Mouse (Mus musculus): ENCODE data around the gene Gm4846. TPM values are rescaled to one million over a fixed set of nuclear protein-coding genes. Genes with fewer than 3 reads are reported as not detected.
"Not testable (repeated sequence)": the region's sequence is repeated elsewhere in the genome, so short reads cannot be mapped to it uniquely, and the experiment has no call there.

Gm4846 gene
- not detected in 2 replicates for polyA plus RNA-seq (2014; fragmentation: Nextera tagmentation; extraction: Ambion mirVana)

- H3K27me3 ChIP-seq (ENCODE audit: control insufficient read depth, insufficient read depth, low read length); DNase-seq (ENCODE audit: low spot score); H3K27ac ChIP-seq (ENCODE audit: low read depth, low read length); H3K9me3 ChIP-seq (ENCODE audit: control insufficient read depth, low read length); H3K4me1 ChIP-seq (replicated peaks; ENCODE audit: control insufficient read depth, insufficient read depth, low read length); H3K36me3 ChIP-seq (ENCODE audit: control insufficient read depth, insufficient read depth, low read length); ATAC-seq (ENCODE audit: low FRiP score); H3K4me2 ChIP-seq (replicated peaks; ENCODE audit: low read depth, low read length); H3K9ac ChIP-seq (ENCODE audit: low read depth, low read length); H3K4me3 ChIP-seq (ENCODE audit: low read depth, low read length): not testable (repeated sequence)
- WGBS = 54% methylated on average over 1 of the region's 1 CpGs
These were observed at the start of gene Gm4846 for GRCm38 (mm10) chr1:166497488-166497887. Gene Gm4846, minus strand, starts transcription at chr1:166497588.

GRCm38 (mm10) chr1:166531521-166531920 lies 34.1 kb upstream of the Gm4846 start:
- not testable (repeated sequence) for H3K9me3 ChIP-seq (ENCODE audit: control insufficient read depth, low read length); ATAC-seq (ENCODE audit: low FRiP score); H3K27ac ChIP-seq (ENCODE audit: low read depth, low read length); DNase-seq (ENCODE audit: low spot score); H3K4me1 ChIP-seq (replicated peaks; ENCODE audit: control insufficient read depth, insufficient read depth, low read length); H3K27me3 ChIP-seq (ENCODE audit: control insufficient read depth, insufficient read depth, low read length); H3K4me2 ChIP-seq (replicated peaks; ENCODE audit: low read depth, low read length); H3K9ac ChIP-seq (ENCODE audit: low read depth, low read length); H3K4me3 ChIP-seq (ENCODE audit: low read depth, low read length); H3K36me3 ChIP-seq (ENCODE audit: control insufficient read depth, insufficient read depth, low read length)
- 93% methylated on average over 2 of the region's 2 CpGs for WGBS

GRCm38 (mm10) chr1:166524709-166525108 lies 27.3 kb upstream of the Gm4846 start:
- not testable (repeated sequence) for H3K27me3 ChIP-seq (ENCODE audit: control insufficient read depth, insufficient read depth, low read length); H3K9me3 ChIP-seq (ENCODE audit: control insufficient read depth, low read length); H3K36me3 ChIP-seq (ENCODE audit: control insufficient read depth, insufficient read depth, low read length); H3K4me3 ChIP-seq (ENCODE audit: low read depth, low read length); H3K27ac ChIP-seq (ENCODE audit: low read depth, low read length); DNase-seq (ENCODE audit: low spot score); H3K4me1 ChIP-seq (replicated peaks; ENCODE audit: control insufficient read depth, insufficient read depth, low read length); ATAC-seq (ENCODE audit: low FRiP score); H3K9ac ChIP-seq (ENCODE audit: low read depth, low read length); H3K4me2 ChIP-seq (replicated peaks; ENCODE audit: low read depth, low read length)
- whole genome bisulfite sequencing = 95% methylated on average over 2 of the region's 2 CpGs

DNA sequence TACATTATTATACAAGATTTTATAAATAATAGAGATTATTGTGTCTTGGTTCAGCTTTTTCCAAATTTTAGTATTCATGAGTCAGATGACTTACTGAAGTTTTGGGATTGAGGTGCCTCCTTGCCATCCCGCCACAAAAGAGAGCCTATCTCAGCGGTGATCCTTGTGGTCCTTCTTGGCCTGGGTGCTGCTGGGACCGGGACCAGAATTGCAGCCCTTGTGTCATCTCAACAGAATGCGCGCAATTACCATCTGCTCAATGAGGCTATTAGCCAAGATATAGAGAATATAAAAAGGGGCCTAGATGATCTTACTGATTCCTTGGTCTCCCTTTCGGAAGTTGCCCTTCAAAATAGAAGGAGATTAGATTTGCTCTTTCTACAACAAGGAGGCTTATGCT lies 22.2 kb upstream of the Gm4846 start:
- H3K9ac ChIP-seq (ENCODE audit: low read depth, low read length); H3K4me2 ChIP-seq (replicated peaks; ENCODE audit: low read depth, low read length); H3K4me3 ChIP-seq (ENCODE audit: low read depth, low read length); H3K27ac ChIP-seq (ENCODE audit: low read depth, low read length); H3K27me3 ChIP-seq (ENCODE audit: control insufficient read depth, insufficient read depth, low read length); H3K4me1 ChIP-seq (replicated peaks; ENCODE audit: control insufficient read depth, insufficient read depth, low read length); ATAC-seq (ENCODE audit: low FRiP score); H3K9me3 ChIP-seq (ENCODE audit: control insufficient read depth, low read length); DNase-seq (ENCODE audit: low spot score); H3K36me3 ChIP-seq (ENCODE audit: control insufficient read depth, insufficient read depth, low read length): not testable (repeated sequence)
- WGBS = 92% methylated on average over 6 of the region's 6 CpGs

DNA sequence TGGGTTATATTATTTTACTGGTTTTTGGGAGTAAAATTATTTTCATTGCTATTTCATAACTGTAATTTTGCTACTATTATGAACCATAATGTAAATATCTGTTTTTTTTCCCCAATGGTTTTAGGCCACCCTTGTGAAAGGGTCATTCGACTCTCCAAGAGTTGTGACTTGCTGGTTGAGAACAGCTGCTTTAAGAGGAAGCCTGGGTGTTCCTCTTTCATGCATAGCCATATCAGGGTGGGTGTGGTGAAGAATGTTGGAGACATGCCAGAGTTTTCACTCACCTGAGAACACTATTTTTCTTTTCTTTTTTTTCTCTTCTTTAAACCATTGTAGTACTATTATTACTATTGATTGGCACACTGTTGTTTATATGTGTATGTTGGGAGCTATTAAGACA lies 19.2 kb upstream of the Gm4846 start:
- Histone ChIP-seq H3K4me2 (replicated peaks; ENCODE audit: low read depth, low read length) (no peak overlapping the region), H3K9me3 (ENCODE audit: control insufficient read depth, low read length) (no peaks in the 10 kb centered on the region), H3K27me3 (ENCODE audit: control insufficient read depth, insufficient read depth, low read length) (no peaks in the 10 kb centered on the region), H3K4me3 (ENCODE audit: low read depth, low read length) (no peak overlapping the region), H3K9ac (ENCODE audit: low read depth, low read length) (no peak overlapping the region), H3K4me1 (replicated peaks; ENCODE audit: control insufficient read depth, insufficient read depth, low read length) (no peaks in the 10 kb centered on the region), H3K27ac (ENCODE audit: low read depth, low read length) (no peak overlapping the region), H3K36me3 (ENCODE audit: control insufficient read depth, insufficient read depth, low read length) (no peaks in the 10 kb centered on the region)
- ATAC-seq (ENCODE audit: low FRiP score) (no peak), DNase-seq (ENCODE audit: low spot score) (no peak)
- WGBS = 100% methylated on average over 1 of the region's 1 CpGs

- not testable (repeated sequence) for ATAC-seq (ENCODE audit: low FRiP score); DNase-seq (ENCODE audit: low spot score); H3K36me3 ChIP-seq (ENCODE audit: control insufficient read depth, insufficient read depth, low read length); H3K9me3 ChIP-seq (ENCODE audit: control insufficient read depth, low read length); H3K4me2 ChIP-seq (replicated peaks; ENCODE audit: low read depth, low read length); H3K9ac ChIP-seq (ENCODE audit: low read depth, low read length); H3K4me1 ChIP-seq (replicated peaks; ENCODE audit: control insufficient read depth, insufficient read depth, low read length); H3K4me3 ChIP-seq (ENCODE audit: low read depth, low read length); H3K27me3 ChIP-seq (ENCODE audit: control insufficient read depth, insufficient read depth, low read length); H3K27ac ChIP-seq (ENCODE audit: low read depth, low read length)
- WGBS = 80% methylated on average over 2 of the region's 2 CpGs
These were observed 6.8 kb upstream of the Gm4846 start for GRCm38 (mm10) chr1:166504206-166504605.

- no peaks in the 10 kb centered on the region for H3K4me1 ChIP-seq (replicated peaks; ENCODE audit: control insufficient read depth, insufficient read depth, low read length)
- H3K4me2 ChIP-seq (replicated peaks; ENCODE audit: low read depth, low read length) = no peak overlapping the region
- no peak for DNase-seq (ENCODE audit: low spot score)
- no peak overlapping the region for H3K4me3 ChIP-seq (ENCODE audit: low read depth, low read length)
- ATAC-seq (ENCODE audit: low FRiP score) = no peak
- H3K27ac ChIP-seq (ENCODE audit: low read depth, low read length) = no peak overlapping the region
- no peaks in the 10 kb centered on the region for H3K36me3 ChIP-seq (ENCODE audit: control insufficient read depth, insufficient read depth, low read length)
- H3K9ac ChIP-seq (ENCODE audit: low read depth, low read length) = no peak overlapping the region
- no peaks in the 10 kb centered on the region for H3K27me3 ChIP-seq (ENCODE audit: control insufficient read depth, insufficient read depth, low read length)
- H3K9me3 ChIP-seq (ENCODE audit: control insufficient read depth, low read length) = no peaks in the 10 kb centered on the region
- WGBS = 87% methylated on average over 2 of the region's 2 CpGs
These were observed 17.9 kb downstream of the Gm4846 start for GRCm38 (mm10) chr1:166479503-166479902.

DNA sequence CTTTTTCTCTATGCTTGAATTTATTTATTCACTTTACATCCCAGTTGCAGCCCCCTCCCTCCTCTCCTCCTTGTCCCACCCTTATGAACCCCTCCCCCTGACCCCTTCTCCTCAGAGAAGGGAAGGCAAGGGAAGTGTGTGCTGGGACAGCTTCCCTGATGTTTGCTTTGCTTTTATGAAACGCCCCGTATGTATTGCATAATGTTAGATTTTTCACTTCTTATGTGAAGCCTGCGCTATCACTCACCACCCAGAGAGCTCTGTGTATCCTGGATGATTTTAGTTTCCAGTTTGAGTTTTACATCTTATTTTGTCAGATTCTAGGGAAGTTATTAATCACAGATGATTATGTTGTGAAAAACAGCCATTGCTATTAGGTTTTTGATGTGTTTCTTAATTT lies 30.2 kb downstream of the Gm4846 start:
- no peaks in the 10 kb centered on the region for H3K4me1 ChIP-seq (replicated peaks; ENCODE audit: control insufficient read depth, insufficient read depth, low read length)
- no peaks in the 10 kb centered on the region for H3K27me3 ChIP-seq (ENCODE audit: control insufficient read depth, insufficient read depth, low read length)
- WGBS = 94% methylated on average over 3 of the region's 3 CpGs
- DNase-seq (ENCODE audit: low spot score) = no peak
- H3K9me3 ChIP-seq (ENCODE audit: control insufficient read depth, low read length) = no peaks in the 10 kb centered on the region
- H3K27ac ChIP-seq (ENCODE audit: low read depth, low read length) = no peak overlapping the region
- no peak overlapping the region for H3K4me2 ChIP-seq (replicated peaks; ENCODE audit: low read depth, low read length)
- H3K36me3 ChIP-seq (ENCODE audit: control insufficient read depth, insufficient read depth, low read length) = no peaks in the 10 kb centered on the region
- H3K9ac ChIP-seq (ENCODE audit: low read depth, low read length) = no peak overlapping the region
- ATAC-seq (ENCODE audit: low FRiP score) = no peak
- H3K4me3 ChIP-seq (ENCODE audit: low read depth, low read length) = no peak overlapping the region

- Histone ChIP-seq H3K27ac (ENCODE audit: low read depth, low read length) (no peak overlapping the region), H3K36me3 (ENCODE audit: control insufficient read depth, insufficient read depth, low read length) (no peaks in the 10 kb centered on the region), H3K9me3 (ENCODE audit: control insufficient read depth, low read length) (no peaks in the 10 kb centered on the region), H3K27me3 (ENCODE audit: control insufficient read depth, insufficient read depth, low read length) (no peaks in the 10 kb centered on the region), H3K9ac (ENCODE audit: low read depth, low read length) (no peak overlapping the region), H3K4me3 (ENCODE audit: low read depth, low read length) (no peak overlapping the region), H3K4me2 (replicated peaks; ENCODE audit: low read depth, low read length) (no peak overlapping the region), H3K4me1 (replicated peaks; ENCODE audit: control insufficient read depth, insufficient read depth, low read length) (no peaks in the 10 kb centered on the region)
- ATAC-seq (ENCODE audit: low FRiP score) = no peak
- whole genome bisulfite sequencing = 91% methylated on average over 4 of the region's 4 CpGs
- no peak for DNase-seq (ENCODE audit: low spot score)
These were observed 34.8 kb downstream of the Gm4846 start for GRCm38 (mm10) chr1:166462544-166462943.
